Mouse (Mus musculus) liver, embryonic 15.5 days (tissue): ENCODE measurements at regions not wholly inside any gene's neighbourhood (a gene's known extent, or its start where the extent isn't known, plus 50 kb on each side); places are given as distances from the start of the nearest gene placed in this dataset.
"Not testable (repeated sequence)": the region's sequence is repeated elsewhere in the genome, so short reads cannot be mapped to it uniquely, and the experiment has no call there.

Experiments
- ATAC-seq: fragments of 200-750 bp; cut with Nextera tagmentation; 2 replicates; pipeline ENCODE4 v1.8.0; 2017; ENCODE audit warnings: moderate number of reproducible peaks, mild to moderate bottlenecking, moderate library complexity; ENCODE audit not compliant: insufficient read depth
- H3K27ac ChIP-seq: fragments of 300-500 bp; sonication (generic); replicated peaks from 2 replicates; pipeline ENCODE4 v1.5.1; 2015; ENCODE audit warnings: mild to moderate bottlenecking, inconsistent platforms
- H3K27me3 ChIP-seq: fragments of 300-500 bp; sonication (generic); 2 replicates; pipeline ENCODE4 v1.6.1; 2015; ENCODE audit warnings: mild to moderate bottlenecking, inconsistent platforms
- H3K36me3 ChIP-seq: fragments of 300-500 bp; sonication (generic); replicated peaks from 2 replicates; pipeline ENCODE4 v1.6.1; 2015; ENCODE audit warnings: moderate library complexity, mild to moderate bottlenecking, inconsistent platforms
- H3K4me1 ChIP-seq: fragments of 300-500 bp; sonication (generic); replicated peaks from 2 replicates; pipeline ENCODE4 v1.6.1; 2015; ENCODE audit warnings: inconsistent platforms
- H3K4me2 ChIP-seq: fragments of 300-500 bp; sonication (generic); 2 replicates; pipeline ENCODE4 v1.6.1; 2015; ENCODE audit warnings: moderate library complexity, mild to moderate bottlenecking, inconsistent platforms
- H3K4me3 ChIP-seq: fragments of 300-500 bp; sonication (generic); replicated peaks from 2 replicates; pipeline ENCODE4 v1.5.1; 2015; ENCODE audit warnings: mild to moderate bottlenecking, inconsistent platforms
- H3K9ac ChIP-seq: fragments of 300-500 bp; sonication (generic); 2 replicates; pipeline ENCODE4 v1.6.1; 2015; ENCODE audit warnings: moderate library complexity, mild to moderate bottlenecking, inconsistent platforms
- H3K9me3 ChIP-seq: fragments of 300-500 bp; sonication (generic); replicated peaks from 2 replicates; pipeline ENCODE4 v1.6.1; 2016; ENCODE audit warnings: inconsistent platforms
- WGBS: fragments of 180-500 bp; shearing (Covaris S2); methylation state at CpG from one replicate; pipeline ENCODE4 v1.1.7; 2015; ENCODE audit warnings: mixed read lengths; ENCODE audit not compliant: insufficient replicate concordance; 5-methylcytosine and 5-hydroxymethylcytosine counted together

DNA sequence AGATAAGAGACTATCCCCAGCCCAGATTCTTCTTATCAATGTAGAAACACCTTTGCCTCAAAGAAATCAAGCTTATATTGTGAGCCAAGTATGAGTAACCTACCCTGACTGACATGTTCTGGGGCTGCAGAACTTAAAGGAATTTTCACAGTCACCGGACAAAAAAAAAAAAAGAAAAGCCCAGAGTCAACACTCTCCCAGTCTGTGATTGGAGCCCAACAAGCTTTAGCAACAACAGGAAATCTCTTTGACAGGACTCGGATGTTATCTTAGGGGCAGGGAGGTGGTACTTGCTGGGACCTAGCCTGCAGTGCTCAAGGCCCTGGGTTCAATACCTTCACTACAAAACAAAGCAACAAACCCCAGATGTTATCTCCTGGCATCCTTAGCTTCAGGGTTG, 114.2 kb downstream of the Nectin1 start:
- peaks cover 9% of the 10 kb centered on the region for H3K27me3 ChIP-seq
- no peak overlapping the region for H3K4me3 ChIP-seq
- WGBS: 0% methylated on average over 2 of the region's 2 CpGs
- H3K9me3 ChIP-seq: no peaks in the 10 kb centered on the region
- no peaks in the 10 kb centered on the region for H3K36me3 ChIP-seq
- no peak for ATAC-seq
- no peaks in the 10 kb centered on the region for H3K4me1 ChIP-seq
- H3K27ac ChIP-seq: no peak overlapping the region
- no peak overlapping the region for H3K4me2 ChIP-seq
- H3K9ac ChIP-seq: no peak overlapping the region

DNA sequence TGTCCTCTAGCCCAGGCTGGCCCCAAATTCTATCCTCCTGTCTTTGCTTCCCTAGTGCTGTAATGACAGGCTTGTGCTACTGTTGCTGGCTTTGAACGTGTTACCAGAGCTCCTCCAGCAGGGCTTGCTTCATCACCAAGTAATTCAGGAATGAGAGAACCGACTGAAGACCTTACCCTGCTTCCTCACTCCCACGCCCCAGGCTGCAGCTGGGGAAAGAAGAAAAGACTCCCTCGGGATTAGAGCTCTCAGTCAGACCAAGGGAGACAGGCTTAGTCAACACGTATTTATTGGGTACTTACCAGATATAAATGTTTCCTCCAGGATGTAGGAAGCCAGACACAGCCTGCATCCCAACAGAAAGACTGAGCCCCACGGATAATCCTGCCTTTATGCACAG, 115.0 kb downstream of the Nectin1 start:
- Histone ChIP-seq H3K27me3 (peaks cover 16% of the 10 kb centered on the region), H3K36me3 (no peaks in the 10 kb centered on the region), H3K4me1 (no peaks in the 10 kb centered on the region), H3K4me3 (no peak overlapping the region), H3K9ac (no peak overlapping the region), H3K9me3 (no peaks in the 10 kb centered on the region), H3K27ac (no peak overlapping the region), H3K4me2 (no peak overlapping the region)
- no peak for ATAC-seq
- 25% methylated on average over 6 of the region's 6 CpGs for WGBS

DNA sequence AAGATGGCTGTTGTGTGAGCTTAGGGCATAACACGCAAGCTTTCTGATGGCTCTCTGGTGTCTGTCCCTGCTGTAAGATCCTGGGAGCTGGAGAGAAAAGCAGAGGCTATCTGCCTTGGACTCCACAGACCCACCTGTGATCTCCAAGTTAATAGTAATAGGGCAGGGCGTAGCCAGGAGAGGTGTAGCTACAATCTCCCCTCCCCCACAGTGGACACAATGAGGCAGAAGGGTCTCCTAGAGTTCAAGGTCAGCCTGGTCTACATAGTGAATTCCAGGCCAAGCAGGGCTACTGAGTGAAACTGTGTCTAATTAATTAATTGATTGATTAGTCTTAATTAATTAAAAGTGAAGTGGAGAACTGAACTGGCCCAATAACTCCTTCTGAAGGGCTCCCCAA, 116.5 kb downstream of the Nectin1 start:
- no peak overlapping the region for H3K27ac ChIP-seq
- no peak overlapping the region for H3K4me3 ChIP-seq
- no peaks in the 10 kb centered on the region for H3K4me1 ChIP-seq
- H3K4me2 ChIP-seq: no peak overlapping the region
- peaks cover 29% of the 10 kb centered on the region for H3K27me3 ChIP-seq
- no peak for ATAC-seq
- no peaks in the 10 kb centered on the region for H3K36me3 ChIP-seq
- H3K9me3 ChIP-seq: no peaks in the 10 kb centered on the region
- 82% methylated on average over 2 of the region's 2 CpGs for WGBS
- H3K9ac ChIP-seq: no peak overlapping the region

GRCm38 (mm10) chr9:43861375-43861774, 117.6 kb downstream of the Nectin1 start:
- H3K27me3 ChIP-seq: peaks cover 29% of the 10 kb centered on the region

GRCm38 (mm10) chr9:43862034-43862433, 118.2 kb downstream of the Nectin1 start:
- not testable (repeated sequence) for H3K9ac ChIP-seq, H3K27ac ChIP-seq, H3K4me2 ChIP-seq, H3K36me3 ChIP-seq, H3K9me3 ChIP-seq, H3K4me1 ChIP-seq, ATAC-seq, H3K4me3 ChIP-seq
- WGBS: 18% methylated on average over 11 of the region's 11 CpGs
- peaks cover 32% of the 10 kb centered on the region for H3K27me3 ChIP-seq

More at GRCm38 (mm10) chr9:43861375-43861774, 117.6 kb downstream of the Nectin1 start:
- H3K9ac ChIP-seq: no peak overlapping the region
- no peak overlapping the region for H3K4me3 ChIP-seq
- ATAC-seq: no peak
- H3K9me3 ChIP-seq: no peaks in the 10 kb centered on the region
- H3K27ac ChIP-seq: no peak overlapping the region
- 46% methylated on average over 10 of the region's 10 CpGs for WGBS
- H3K4me2 ChIP-seq: no peak overlapping the region
- H3K4me1 ChIP-seq: no peaks in the 10 kb centered on the region
- H3K36me3 ChIP-seq: no peaks in the 10 kb centered on the region

GRCm38 (mm10) chr9:43863609-43864397, 120.0 kb downstream of the Nectin1 start:
- H3K4me2 ChIP-seq: no peak overlapping the region; the same call in 1 of the 2 replicates
- ATAC-seq: no peak
- 3% methylated on average over 30 of the region's 30 CpGs for WGBS

GRCm38 (mm10) chr9:43866802-43867201, 123.0 kb downstream of the Nectin1 start:
- Histone ChIP-seq H3K27me3 (peaks cover 36% of the 10 kb centered on the region), H3K36me3 (no peaks in the 10 kb centered on the region), H3K9ac (no peak overlapping the region), H3K4me2 (no peak overlapping the region), H3K27ac (no peak overlapping the region), H3K4me3 (no peak overlapping the region), H3K4me1 (no peaks in the 10 kb centered on the region), H3K9me3 (no peaks in the 10 kb centered on the region)
- 64% methylated on average over 12 of the region's 12 CpGs for WGBS
- ATAC-seq: no peak

More at GRCm38 (mm10) chr9:43863609-43864397, 120.0 kb downstream of the Nectin1 start:
- H3K27ac ChIP-seq: no peak overlapping the region
- H3K9ac ChIP-seq: no peak overlapping the region
- peaks cover 32% of the 10 kb centered on the region for H3K27me3 ChIP-seq
- no peaks in the 10 kb centered on the region for H3K4me1 ChIP-seq
- no peaks in the 10 kb centered on the region for H3K36me3 ChIP-seq
- no peaks in the 10 kb centered on the region for H3K9me3 ChIP-seq
- no peak overlapping the region for H3K4me3 ChIP-seq

DNA sequence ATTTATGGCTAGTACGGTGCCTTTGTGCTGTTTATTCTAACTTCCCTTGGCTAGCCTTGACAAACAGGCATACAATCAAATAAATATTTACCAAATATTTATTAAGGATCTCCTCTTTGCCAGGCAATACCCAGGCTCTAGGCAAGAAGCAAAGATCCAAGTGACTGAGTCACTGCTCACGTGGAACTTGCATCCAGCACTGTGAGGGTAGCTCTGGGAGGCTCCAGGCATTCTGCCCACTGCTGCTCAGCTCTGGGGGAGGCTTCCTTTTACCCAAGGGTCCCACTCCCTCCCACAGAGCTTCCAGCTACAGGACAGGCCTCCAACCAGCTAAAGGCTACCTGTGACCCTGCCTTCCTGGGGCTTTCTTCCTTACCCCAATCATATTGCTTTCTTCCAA, 130.1 kb downstream of the Nectin1 start:
- Histone ChIP-seq H3K9me3 (no peaks in the 10 kb centered on the region), H3K4me2 (no peak overlapping the region), H3K27ac (no peak overlapping the region), H3K9ac (no peak overlapping the region), H3K36me3 (no peaks in the 10 kb centered on the region), H3K4me3 (no peak overlapping the region), H3K4me1 (no peaks in the 10 kb centered on the region), H3K27me3 (peaks cover 18% of the 10 kb centered on the region)
- ATAC-seq: no peak
- WGBS: 37% methylated on average over 2 of the region's 2 CpGs

DNA sequence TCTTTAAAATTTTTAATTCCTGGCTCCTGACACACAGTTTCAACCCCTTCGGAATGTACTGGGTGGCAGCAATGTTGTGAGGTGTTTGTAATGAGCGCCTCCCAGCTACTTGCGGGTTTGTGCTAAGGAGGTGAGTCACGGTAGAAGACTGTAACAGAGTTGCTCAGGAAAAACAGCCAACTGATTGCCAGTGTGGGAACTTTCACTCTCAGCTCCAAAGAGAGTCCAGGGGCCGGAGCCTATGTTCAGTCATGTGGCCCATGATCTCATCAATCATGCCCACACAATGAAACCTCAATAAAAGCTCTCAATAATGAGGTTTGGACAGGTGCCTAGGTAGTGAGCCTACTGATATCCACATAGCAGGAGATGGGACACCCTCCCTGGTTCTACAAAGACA, 130.5 kb downstream of the Nectin1 start:
- Histone ChIP-seq H3K4me3 (no peak overlapping the region), H3K27ac (no peak overlapping the region), H3K9ac (no peak overlapping the region), H3K9me3 (no peaks in the 10 kb centered on the region), H3K4me1 (no peaks in the 10 kb centered on the region), H3K4me2 (no peak overlapping the region), H3K36me3 (no peaks in the 10 kb centered on the region), H3K27me3 (peaks cover 23% of the 10 kb centered on the region)
- WGBS: 62% methylated on average over 5 of the region's 5 CpGs
- no peak for ATAC-seq

GRCm38 (mm10) chr9:43879220-43879968, 135.6 kb downstream of the Nectin1 start:
- no peak overlapping the region for H3K4me3 ChIP-seq
- WGBS: 5% methylated on average over 24 of the region's 24 CpGs
- no peaks in the 10 kb centered on the region for H3K4me1 ChIP-seq

GRCm38 (mm10) chr9:43879969-43880396, 136.2 kb downstream of the Nectin1 start:
- Histone ChIP-seq H3K4me3 (no peak overlapping the region), H3K9ac (no peak overlapping the region), H3K9me3 (no peaks in the 10 kb centered on the region), H3K36me3 (no peaks in the 10 kb centered on the region), H3K4me2 (no peak overlapping the region), H3K27me3 (peaks cover 41% of the 10 kb centered on the region), H3K27ac (no peak overlapping the region), H3K4me1 (no peaks in the 10 kb centered on the region)
- WGBS: 3% methylated on average over 26 of the region's 26 CpGs
- ATAC-seq: no peak

More at GRCm38 (mm10) chr9:43879220-43879968, 135.6 kb downstream of the Nectin1 start:
- no peaks in the 10 kb centered on the region for H3K9me3 ChIP-seq
- H3K27ac ChIP-seq: no peak overlapping the region
- H3K27me3 ChIP-seq: peaks cover 41% of the 10 kb centered on the region
- ATAC-seq: no peak
- no peaks in the 10 kb centered on the region for H3K36me3 ChIP-seq
- H3K9ac ChIP-seq: no peak overlapping the region
- no peak overlapping the region for H3K4me2 ChIP-seq
